Mouse (Mus musculus): ENCODE measurements around the gene Paqr6. TPM values are rescaled to one million over a fixed set of nuclear protein-coding genes. Genes with fewer than 3 reads are reported as not detected.
"Not testable (repeated sequence)": the region's sequence is repeated elsewhere in the genome, so short reads cannot be mapped to it uniquely, and the experiment has no call there.

The Paqr6 gene
- total RNA-seq, 1 experiment, result 1.6 TPM

- in situ Hi-C loops (cut with MboI; ENCODE audit: low sequenced_read_pairs in 2 of 2, unreplicated experiment in 2 of 2); DNase-seq (ENCODE audit: low read depth, low spot score); H3K9me3 ChIP-seq (ENCODE audit: control insufficient read depth, insufficient read depth, low read depth, low read length); H3K4me1 ChIP-seq (ENCODE audit: control insufficient read depth in 2 of 2, insufficient read depth in 2 of 2, low read length in 2 of 2, poor library complexity in 1 of 2); H3K36me3 ChIP-seq (ENCODE audit: control insufficient read depth, insufficient read depth, low read length, poor library complexity, severe bottlenecking); H3K9ac ChIP-seq (ENCODE audit: insufficient read depth, low read depth, low read length, poor library complexity, severe bottlenecking); H3K4me3 ChIP-seq (ENCODE audit: insufficient read depth in 1 of 2, low read depth in 1 of 2, low read length in 2 of 2, poor library complexity in 1 of 2, severe bottlenecking in 1 of 2); H3K27ac ChIP-seq (ENCODE audit: insufficient read depth, low read depth, low read length, poor library complexity, severe bottlenecking): not testable (repeated sequence)
Measured at GRCm38 (mm10) chr3:88378599-88378998, 14.2 kb downstream of the Paqr6 start, which contains the start of gene Bglap2. Gene Bglap2, minus strand, starts transcription at chr3:88378699.

- H3K4me1 ChIP-seq (ENCODE audit: control insufficient read depth in 2 of 2, insufficient read depth in 2 of 2, low read length in 2 of 2, poor library complexity in 1 of 2); H3K36me3 ChIP-seq (ENCODE audit: control insufficient read depth, insufficient read depth, low read length, poor library complexity, severe bottlenecking); H3K27ac ChIP-seq (ENCODE audit: insufficient read depth, low read depth, low read length, poor library complexity, severe bottlenecking); in situ Hi-C loops (cut with MboI; ENCODE audit: low sequenced_read_pairs in 2 of 2, unreplicated experiment in 2 of 2); H3K9me3 ChIP-seq (ENCODE audit: control insufficient read depth, insufficient read depth, low read depth, low read length); DNase-seq (ENCODE audit: low read depth, low spot score); H3K9ac ChIP-seq (ENCODE audit: insufficient read depth, low read depth, low read length, poor library complexity, severe bottlenecking): not testable (repeated sequence)
- H3K4me3 ChIP-seq (ENCODE audit: insufficient read depth in 1 of 2, low read depth in 1 of 2, low read length in 2 of 2, poor library complexity in 1 of 2, severe bottlenecking in 1 of 2), result peak overlapping the region; percentile 11 to 45; a peak in 2 of 4 replicates
Measured at GRCm38 (mm10) chr3:88381389-88382315, 17.3 kb downstream of the Paqr6 start.

GRCm38 (mm10) chr3:88382383-88382782 lies 18.0 kb downstream of the Paqr6 start:
- DNase-seq (ENCODE audit: low read depth, low spot score); in situ Hi-C loops (cut with MboI; ENCODE audit: low sequenced_read_pairs in 2 of 2, unreplicated experiment in 2 of 2); H3K4me3 ChIP-seq (ENCODE audit: insufficient read depth in 1 of 2, low read depth in 1 of 2, low read length in 2 of 2, poor library complexity in 1 of 2, severe bottlenecking in 1 of 2): not testable (repeated sequence)

GRCm38 (mm10) chr3:88384364-88384763 lies 20.0 kb downstream of the Paqr6 start, which contains the start of gene Bglap:
Gene Bglap, minus strand, starts transcription at chr3:88384464.
- in situ Hi-C loops (cut with MboI; ENCODE audit: low sequenced_read_pairs in 2 of 2, unreplicated experiment in 2 of 2), result no loop called here
- TF ChIP-seq ZC3H11A (IDR thresholded peaks at IDR 0.05; ENCODE audit: borderline replicate concordance, low read depth, low read length), result no peak
- TF ChIP-seq HCFC1 (IDR thresholded peaks at IDR 0.05; ENCODE audit: borderline replicate concordance, insufficient read depth, low read length), result no peak
- DNase-seq (ENCODE audit: low read depth, low spot score), result no peak
- H3K4me1 ChIP-seq (ENCODE audit: control insufficient read depth in 2 of 2, insufficient read depth in 2 of 2, low read length in 2 of 2, poor library complexity in 1 of 2), result peaks cover 0 to 3% of the 10 kb centered on the region in 2 experiments; a peak in 1 of 4 replicates
- H3K27ac ChIP-seq (ENCODE audit: insufficient read depth, low read depth, low read length, poor library complexity, severe bottlenecking), result no peak within 1 kb of the TSS
- no peak within 1 kb of the TSS for H3K4me3 ChIP-seq (ENCODE audit: insufficient read depth in 1 of 2, low read depth in 1 of 2, low read length in 2 of 2, poor library complexity in 1 of 2, severe bottlenecking in 1 of 2)
- H3K36me3 ChIP-seq (ENCODE audit: control insufficient read depth, insufficient read depth, low read length, poor library complexity, severe bottlenecking), result no peaks in the 10 kb centered on the region
- no peak within 1 kb of the TSS for H3K9ac ChIP-seq (ENCODE audit: insufficient read depth, low read depth, low read length, poor library complexity, severe bottlenecking)
- H3K9me3 ChIP-seq (ENCODE audit: control insufficient read depth, insufficient read depth, low read depth, low read length), result no peaks in the 10 kb centered on the region

More at GRCm38 (mm10) chr3:88382383-88382782, 18.0 kb downstream of the Paqr6 start:
- not testable (repeated sequence) for H3K4me1 ChIP-seq (ENCODE audit: control insufficient read depth in 2 of 2, insufficient read depth in 2 of 2, low read length in 2 of 2, poor library complexity in 1 of 2); H3K9me3 ChIP-seq (ENCODE audit: control insufficient read depth, insufficient read depth, low read depth, low read length); H3K27ac ChIP-seq (ENCODE audit: insufficient read depth, low read depth, low read length, poor library complexity, severe bottlenecking); H3K36me3 ChIP-seq (ENCODE audit: control insufficient read depth, insufficient read depth, low read length, poor library complexity, severe bottlenecking); H3K9ac ChIP-seq (ENCODE audit: insufficient read depth, low read depth, low read length, poor library complexity, severe bottlenecking)

- no peak for DNase-seq (ENCODE audit: low read depth, low spot score)
- H3K9ac ChIP-seq (ENCODE audit: insufficient read depth, low read depth, low read length, poor library complexity, severe bottlenecking), result no peak overlapping the region
- H3K36me3 ChIP-seq (ENCODE audit: control insufficient read depth, insufficient read depth, low read length, poor library complexity, severe bottlenecking), result peaks cover 19% of the 10 kb centered on the region
- TF ChIP-seq MAFK (IDR thresholded peaks at IDR 0.05; ENCODE audit: insufficient read depth, low read depth, low read length) (no peak), ZC3H11A (IDR thresholded peaks at IDR 0.05; ENCODE audit: borderline replicate concordance, low read depth, low read length) (no peak), HCFC1 (IDR thresholded peaks at IDR 0.05; ENCODE audit: borderline replicate concordance, insufficient read depth, low read length) (no peak), ZNF384 (IDR thresholded peaks at IDR 0.05; ENCODE audit: low read depth, low read length) (no peak), CHD2 (IDR thresholded peaks at IDR 0.05; ENCODE audit: low read depth, low read length) (no peak)
- 0 out of 4 replicates have a peak overlapping the region, but pooled peaks of 1 of the 2 experiments have one; percentile 17 for H3K4me3 ChIP-seq (ENCODE audit: insufficient read depth in 1 of 2, low read depth in 1 of 2, low read length in 2 of 2, poor library complexity in 1 of 2, severe bottlenecking in 1 of 2)
- H3K9me3 ChIP-seq (ENCODE audit: control insufficient read depth, insufficient read depth, low read depth, low read length), result no peaks in the 10 kb centered on the region
- in situ Hi-C loops (cut with MboI; ENCODE audit: low sequenced_read_pairs in 2 of 2, unreplicated experiment in 2 of 2), result no loop called here
- H3K4me1 ChIP-seq (ENCODE audit: control insufficient read depth in 2 of 2, insufficient read depth in 2 of 2, low read length in 2 of 2, poor library complexity in 1 of 2), result peaks cover 0 to 2% of the 10 kb centered on the region in 2 experiments; a peak in 1 of 4 replicates
- H3K27ac ChIP-seq (ENCODE audit: insufficient read depth, low read depth, low read length, poor library complexity, severe bottlenecking), result no peak overlapping the region
Measured at GRCm38 (mm10) chr3:88393776-88394375, 29.5 kb downstream of the Paqr6 start.

All from ES-E14 (cell line).